In genomic region chr3:106496045-106496721, GRCm38 (mm10) we compare ENCODE assay signal across 9 mouse cellular contexts. TPM values are rescaled to one million over a fixed set of nuclear protein-coding genes. Genes with fewer than 3 reads are reported as not detected.
DNase-seq lines count a peak whose midpoint lies in the region; ATAC-seq lines count a peak whose summit lies in the region.
"Had no signal": no experiment of that assay in that cellular context is flagged by ENCODE, and none has a peak within 500 bp of the region (broad histone marks: within the 10 kb centered on the region; RNA-seq: fewer than 3 reads in every experiment).

No protein-coding gene starts in this region.

- DNase-seq in kidney, adult 11 months: no peak
- DNase-seq in c-Kit-positive CD71-positive TER-119-positive erythroid progenitor cells, embryonic 14.5 days (ENCODE audit: low spot score): peak; percentile 37
- DNase-seq in liver, embryonic 11.5 days (ENCODE audit: low spot score): peak; percentile 41
- DNase-seq in right cerebral cortex, postnatal 36 days (ENCODE audit: low spot score in 2 of 2): peak; percentile 7 to 26
- DNase-seq in forebrain, embryonic 11.5 days (ENCODE audit: low spot score): no peak
- DNase-seq in urinary bladder, postnatal 36 days (ENCODE audit: low spot score in 2 of 2): no peak

- H3K27ac ChIP-seq in kidney, embryonic 16.5 days (ENCODE audit: low read length): no peak overlapping the region; the same call in 1 of the 2 replicates
- H3K27ac ChIP-seq in liver, embryonic 11.5 days (ENCODE audit: low read depth, low read length): peak overlapping the region; percentile 86
- H3K27ac ChIP-seq in forebrain, embryonic 16.5 days (ENCODE audit: low read length): no peak overlapping the region
- H3K27ac ChIP-seq in forebrain, embryonic 11.5 days (ENCODE audit: low read depth, low read length): no peak overlapping the region
- H3K27ac ChIP-seq: forebrain, embryonic 12.5 days had no signal

- no peak overlapping the region for H3K9ac ChIP-seq in kidney, embryonic 16.5 days (replicated peaks; ENCODE audit: low read length)
- no peak overlapping the region; the same call in 1 of the 2 replicates for H3K9ac ChIP-seq in liver, embryonic 11.5 days (ENCODE audit: low read depth, low read length)
- H3K9ac ChIP-seq in forebrain, embryonic 16.5 days (replicated peaks; ENCODE audit: low read depth, low read length): no peak overlapping the region
- no peak overlapping the region for H3K9ac ChIP-seq in forebrain, embryonic 11.5 days (ENCODE audit: low read length)
- H3K9ac ChIP-seq: forebrain, embryonic 12.5 days had no signal

- peaks cover 9% of the 10 kb centered on the region for H3K36me3 ChIP-seq in kidney, embryonic 16.5 days (ENCODE audit: insufficient read depth, low read length)
- no peaks in the 10 kb centered on the region; the same call in 1 of the 2 replicates for H3K36me3 ChIP-seq in liver, embryonic 11.5 days (ENCODE audit: control insufficient read depth, insufficient read depth, low read length)
- H3K36me3 ChIP-seq in forebrain, embryonic 16.5 days (ENCODE audit: control insufficient read depth, insufficient read depth): 0 out of 2 replicates have a peak, but pooled peaks cover 4% of the 10 kb centered on the region
- no peaks in the 10 kb centered on the region for H3K36me3 ChIP-seq in forebrain, embryonic 11.5 days (ENCODE audit: control insufficient read depth, insufficient read depth, low read length)
- H3K36me3 ChIP-seq: forebrain, embryonic 12.5 days had no signal

- H3K4me3 ChIP-seq in kidney, embryonic 16.5 days (ENCODE audit: low read length): no peak overlapping the region
- no peak overlapping the region for H3K4me3 ChIP-seq in liver, embryonic 11.5 days (ENCODE audit: low read depth, low read length)
- H3K4me3 ChIP-seq in forebrain, embryonic 16.5 days (replicated peaks; ENCODE audit: low read length): no peak overlapping the region
- no peak overlapping the region for H3K4me3 ChIP-seq in forebrain, embryonic 11.5 days (ENCODE audit: low read depth, low read length)
- H3K4me3 ChIP-seq: forebrain, embryonic 12.5 days had no signal

- no peaks in the 10 kb centered on the region for H3K9me3 ChIP-seq in kidney, embryonic 16.5 days (ENCODE audit: low read length)
- H3K9me3 ChIP-seq in liver, embryonic 11.5 days (ENCODE audit: control insufficient read depth, low read length): no peaks in the 10 kb centered on the region
- H3K9me3 ChIP-seq in forebrain, embryonic 16.5 days (ENCODE audit: control insufficient read depth, low read length): no peaks in the 10 kb centered on the region
- H3K9me3 ChIP-seq in forebrain, embryonic 11.5 days (ENCODE audit: control insufficient read depth, low read length): no peaks in the 10 kb centered on the region
- H3K9me3 ChIP-seq: forebrain, embryonic 12.5 days had no signal

- 65% methylated on average over 4 of the region's 4 CpGs for WGBS in kidney, embryonic 16.5 days
- WGBS in liver, embryonic 11.5 days: 27% methylated on average over 4 of the region's 4 CpGs
- WGBS in forebrain, embryonic 16.5 days: 63% methylated on average over 4 of the region's 4 CpGs
- 84% methylated on average over 4 of the region's 4 CpGs for WGBS in forebrain, embryonic 11.5 days

- ATAC-seq in kidney, embryonic 16.5 days (ENCODE audit: low FRiP score, low TSS enrichment): peak; percentile 49; the same call in 1 of the 2 replicates
- peak; percentile 88 for ATAC-seq in liver, embryonic 11.5 days (replicated peaks; ENCODE audit: low FRiP score)
- no peak for ATAC-seq in forebrain, embryonic 16.5 days
- ATAC-seq in forebrain, embryonic 11.5 days (replicated peaks; ENCODE audit: low FRiP score): no peak

- no peaks in the 10 kb centered on the region for H3K27me3 ChIP-seq in kidney, embryonic 16.5 days (ENCODE audit: insufficient read depth, low read length)
- H3K27me3 ChIP-seq in liver, embryonic 11.5 days (replicated peaks; ENCODE audit: control insufficient read depth, insufficient read depth, low read length): no peaks in the 10 kb centered on the region
- H3K27me3 ChIP-seq in forebrain, embryonic 16.5 days (replicated peaks; ENCODE audit: control insufficient read depth, insufficient read depth, low read length): no peaks in the 10 kb centered on the region
- no peaks in the 10 kb centered on the region for H3K27me3 ChIP-seq in forebrain, embryonic 11.5 days (ENCODE audit: control insufficient read depth, insufficient read depth, low read length)
- H3K27me3 ChIP-seq: forebrain, embryonic 12.5 days had no signal

- no peak overlapping the region for H3K4me2 ChIP-seq in kidney, embryonic 16.5 days (replicated peaks; ENCODE audit: low read depth, low read length)
- peak overlapping the region; percentile 38 for H3K4me2 ChIP-seq in liver, embryonic 11.5 days
- H3K4me2 ChIP-seq in forebrain, embryonic 16.5 days (ENCODE audit: low read length): no peak overlapping the region
- H3K4me2 ChIP-seq in forebrain, embryonic 11.5 days (ENCODE audit: low read depth, low read length, severe bottlenecking): no peak overlapping the region
- H3K4me2 ChIP-seq: forebrain, embryonic 12.5 days had no signal

- H3K4me1 ChIP-seq in kidney, embryonic 16.5 days (ENCODE audit: insufficient read depth, low read length): 0 out of 2 replicates have a peak, but pooled peaks cover 6% of the 10 kb centered on the region
- peaks cover 58% of the 10 kb centered on the region for H3K4me1 ChIP-seq in liver, embryonic 11.5 days (replicated peaks; ENCODE audit: control insufficient read depth, insufficient read depth, low read length)
- H3K4me1 ChIP-seq in forebrain, embryonic 16.5 days (replicated peaks; ENCODE audit: control insufficient read depth, insufficient read depth, low read length): no peaks in the 10 kb centered on the region
- H3K4me1 ChIP-seq in forebrain, embryonic 11.5 days (replicated peaks; ENCODE audit: control insufficient read depth, insufficient read depth, low read length): no peaks in the 10 kb centered on the region
- H3K4me1 ChIP-seq: forebrain, embryonic 12.5 days had no signal

RNA-seq across cellular contexts. Expression of gene Dennd2d, which starts 14.0 kb away (rescaled TPM):
- 8.1 and 8.7 TPM in 2 replicates for polyA plus RNA-seq in kidney, embryonic 16.5 days (2015; fragmentation: Nextera tagmentation; extraction: Ambion mirVana)
- polyA plus RNA-seq in liver, embryonic 11.5 days (2014; fragmentation: Nextera tagmentation; extraction: Ambion mirVana): 5.2 and 6.1 TPM in 2 replicates
- 0.43 and 0.67 TPM in 2 replicates for polyA plus RNA-seq in forebrain, embryonic 16.5 days (2015; fragmentation: Nextera tagmentation; extraction: Ambion mirVana)
- polyA plus RNA-seq in forebrain, embryonic 11.5 days (2014; fragmentation: Nextera tagmentation; extraction: Ambion mirVana): 0.48 and 0.95 TPM in 2 replicates

RNA-seq across cellular contexts. Expression of gene Dram2, which starts 51.4 kb away (rescaled TPM):
- polyA plus RNA-seq in kidney, embryonic 16.5 days (2015; fragmentation: Nextera tagmentation; extraction: Ambion mirVana): 90.8 and 94.7 TPM in 2 replicates
- 34.7 and 40.5 TPM in 2 replicates for polyA plus RNA-seq in liver, embryonic 11.5 days (2014; fragmentation: Nextera tagmentation; extraction: Ambion mirVana)
- 62.0 and 65.0 TPM in 2 replicates for polyA plus RNA-seq in forebrain, embryonic 16.5 days (2015; fragmentation: Nextera tagmentation; extraction: Ambion mirVana)
- polyA plus RNA-seq in forebrain, embryonic 11.5 days (2014; fragmentation: Nextera tagmentation; extraction: Ambion mirVana): 38.7 and 38.9 TPM in 2 replicates

RNA-seq across cellular contexts. Expression of gene Cept1, which starts 51.4 kb away (rescaled TPM):
- 63.4 and 65.1 TPM in 2 replicates for polyA plus RNA-seq in kidney, embryonic 16.5 days (2015; fragmentation: Nextera tagmentation; extraction: Ambion mirVana)
- polyA plus RNA-seq in liver, embryonic 11.5 days (2014; fragmentation: Nextera tagmentation; extraction: Ambion mirVana): 40.7 and 43.0 TPM in 2 replicates
- polyA plus RNA-seq in forebrain, embryonic 16.5 days (2015; fragmentation: Nextera tagmentation; extraction: Ambion mirVana): 45.2 and 45.8 TPM in 2 replicates
- 39.9 and 40.6 TPM in 2 replicates for polyA plus RNA-seq in forebrain, embryonic 11.5 days (2014; fragmentation: Nextera tagmentation; extraction: Ambion mirVana)

Comparison
In these comparisons a context has a peak if more than half of its experiments do, and no peak if none do; other contexts are left out.
1. ATAC-seq: peak in kidney, embryonic 16.5 days (single experiment) and liver, embryonic 11.5 days (single experiment); none in forebrain, embryonic 16.5 days (single experiment) and forebrain, embryonic 11.5 days (single experiment).
2. DNase-seq: peak in c-Kit-positive CD71-positive TER-119-positive erythroid progenitor cells, embryonic 14.5 days (single experiment), liver, embryonic 11.5 days (single experiment) and right cerebral cortex, postnatal 36 days (2 of 2); none in kidney, adult 11 months (single experiment), forebrain, embryonic 11.5 days (single experiment) and urinary bladder, postnatal 36 days (0 of 2).